Mouse (Mus musculus): ENCODE data around the gene Fgf4. TPM values are rescaled to one million over a fixed set of nuclear protein-coding genes. Genes with fewer than 3 reads are reported as not detected.

Fgf4 gene
- polyA plus RNA-seq (2012; ENCODE audit: insufficient read depth, insufficient read length, missing spikeins), result not detected in 2 replicates

DNA sequence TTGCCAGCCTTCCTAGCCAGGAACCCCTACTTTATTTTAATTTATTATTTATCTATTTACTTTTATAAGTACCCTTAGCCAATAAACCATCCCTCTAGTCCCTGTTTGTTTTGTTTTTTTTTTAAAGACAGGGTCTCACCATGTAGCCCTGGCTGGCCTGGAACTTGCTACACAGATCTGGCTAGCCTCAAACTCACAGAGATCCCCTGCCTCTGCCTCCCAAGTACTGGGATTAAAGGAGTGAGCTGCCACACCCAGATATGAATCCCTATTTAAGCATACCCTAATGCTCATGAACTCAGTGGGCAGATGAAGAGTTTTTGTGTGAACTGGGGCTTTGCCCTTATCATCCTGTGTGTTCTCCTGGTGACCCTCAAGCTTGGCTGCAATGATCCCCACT, at the start of gene Fgf4:
Gene Fgf4 (plus strand): TSS at position 301 of the 400 bp plus-strand sequence.
- Histone ChIP-seq H3K27ac (replicated peaks; ENCODE audit: low read depth, low read length) (no peak within 1 kb of the TSS), H3K4me3 (ENCODE audit: insufficient read depth, low read depth, low read length) (no peak within 1 kb of the TSS), H3K4me1 (ENCODE audit: control insufficient read depth, insufficient read depth, insufficient read length, low read length) (no peaks in the 10 kb centered on the region)

- no peak overlapping the region for H3K27ac ChIP-seq (replicated peaks; ENCODE audit: low read depth, low read length)
These were observed 48.7 kb upstream of the Fgf4 start for GRCm38 (mm10) chr7:144798471-144798870.

DNA sequence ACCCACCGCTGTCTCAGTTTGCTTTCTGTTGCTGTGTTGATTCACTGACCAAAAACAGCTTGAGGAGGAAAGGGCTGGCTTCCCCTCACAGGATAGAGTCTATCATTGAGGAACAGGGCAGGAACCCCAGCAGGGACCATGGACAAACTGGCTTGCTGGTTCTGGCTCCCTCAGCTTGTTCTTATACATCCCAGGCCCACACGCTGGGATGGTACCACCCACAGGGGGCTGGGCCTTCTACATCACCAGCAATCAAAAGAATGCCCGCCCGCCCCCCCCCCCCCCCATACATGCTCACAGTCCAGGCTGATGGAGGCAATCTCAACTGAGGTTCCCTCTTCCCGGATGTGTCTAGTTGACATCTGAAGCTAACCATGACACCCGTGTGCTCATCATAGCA, 40.1 kb upstream of the Fgf4 start:
- H3K4me3 ChIP-seq (ENCODE audit: insufficient read depth, low read depth, low read length), result no peak overlapping the region
- no peak overlapping the region for H3K27ac ChIP-seq (replicated peaks; ENCODE audit: low read depth, low read length)
- H3K4me1 ChIP-seq (ENCODE audit: control insufficient read depth, insufficient read depth, insufficient read length, low read length), result no peaks in the 10 kb centered on the region

More at GRCm38 (mm10) chr7:144798471-144798870, 48.7 kb upstream of the Fgf4 start:
- Histone ChIP-seq H3K4me3 (ENCODE audit: insufficient read depth, low read depth, low read length) (no peak overlapping the region), H3K4me1 (ENCODE audit: control insufficient read depth, insufficient read depth, insufficient read length, low read length) (no peaks in the 10 kb centered on the region)

DNA sequence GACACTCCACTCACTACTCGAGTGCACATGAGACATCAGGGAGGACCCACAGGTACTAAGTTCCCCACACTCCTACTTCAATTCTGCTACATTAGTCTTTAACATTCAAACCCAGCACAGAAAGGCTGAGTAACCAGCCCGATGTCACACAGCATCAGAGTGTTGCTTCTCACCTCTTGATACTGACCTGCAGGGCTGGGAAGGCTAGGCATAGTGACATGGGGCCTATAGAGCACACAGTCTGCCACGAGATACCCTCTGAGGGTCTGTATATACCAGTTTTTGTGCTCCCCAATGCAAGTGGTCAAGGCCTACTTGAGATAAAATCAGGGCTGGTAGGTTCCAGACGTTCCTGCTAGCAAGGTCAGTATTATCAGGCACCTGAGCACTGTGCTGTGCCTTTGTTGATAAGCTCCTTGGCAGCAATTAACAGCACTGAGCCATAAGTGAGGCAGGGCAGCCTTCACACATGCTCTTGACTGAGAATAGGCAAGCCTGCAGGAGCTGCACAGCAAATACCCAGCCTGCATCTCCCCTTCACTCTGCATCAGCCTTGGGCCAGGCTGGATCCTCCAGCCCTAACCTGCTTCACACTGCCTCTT, 39.1 kb upstream of the Fgf4 start:
- H3K4me1 ChIP-seq (ENCODE audit: control insufficient read depth, insufficient read depth, insufficient read length, low read length), result no peaks in the 10 kb centered on the region
- no peak overlapping the region for H3K27ac ChIP-seq (replicated peaks; ENCODE audit: low read depth, low read length)
- H3K4me3 ChIP-seq (ENCODE audit: insufficient read depth, low read depth, low read length), result no peak overlapping the region

GRCm38 (mm10) chr7:144811521-144811920, 35.6 kb upstream of the Fgf4 start:
- no peak overlapping the region for H3K27ac ChIP-seq (replicated peaks; ENCODE audit: low read depth, low read length)
- no peak overlapping the region for H3K4me3 ChIP-seq (ENCODE audit: insufficient read depth, low read depth, low read length)
- H3K4me1 ChIP-seq (ENCODE audit: control insufficient read depth, insufficient read depth, insufficient read length, low read length), result no peaks in the 10 kb centered on the region

DNA sequence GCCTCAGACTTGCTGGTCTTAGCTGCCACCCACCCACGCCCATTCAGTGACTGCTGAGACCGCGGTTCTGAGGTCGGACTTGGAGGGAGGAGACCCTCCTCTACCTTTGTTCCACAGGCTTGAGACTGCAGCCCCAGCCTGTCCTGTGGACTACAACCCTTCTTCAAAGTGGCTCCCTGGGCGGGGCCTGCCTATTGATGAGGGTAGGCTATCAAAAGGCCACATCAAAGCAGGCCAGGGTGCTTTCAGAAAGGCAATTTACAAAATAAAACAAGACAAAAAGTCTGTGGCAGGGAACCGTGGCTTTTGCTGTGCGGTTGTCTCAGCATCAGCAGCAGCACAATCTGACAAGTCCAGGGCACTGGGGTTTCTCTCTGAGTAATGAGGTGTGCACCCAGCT, 25.3 kb upstream of the Fgf4 start:
- Histone ChIP-seq H3K4me3 (ENCODE audit: insufficient read depth, low read depth, low read length) (no peak overlapping the region), H3K27ac (replicated peaks; ENCODE audit: low read depth, low read length) (no peak overlapping the region), H3K4me1 (ENCODE audit: control insufficient read depth, insufficient read depth, insufficient read length, low read length) (no peaks in the 10 kb centered on the region)

GRCm38 (mm10) chr7:144823988-144824387, 23.2 kb upstream of the Fgf4 start:
- Histone ChIP-seq H3K4me3 (ENCODE audit: insufficient read depth, low read depth, low read length) (no peak overlapping the region), H3K4me1 (ENCODE audit: control insufficient read depth, insufficient read depth, insufficient read length, low read length) (no peaks in the 10 kb centered on the region), H3K27ac (replicated peaks; ENCODE audit: low read depth, low read length) (no peak overlapping the region)

DNA sequence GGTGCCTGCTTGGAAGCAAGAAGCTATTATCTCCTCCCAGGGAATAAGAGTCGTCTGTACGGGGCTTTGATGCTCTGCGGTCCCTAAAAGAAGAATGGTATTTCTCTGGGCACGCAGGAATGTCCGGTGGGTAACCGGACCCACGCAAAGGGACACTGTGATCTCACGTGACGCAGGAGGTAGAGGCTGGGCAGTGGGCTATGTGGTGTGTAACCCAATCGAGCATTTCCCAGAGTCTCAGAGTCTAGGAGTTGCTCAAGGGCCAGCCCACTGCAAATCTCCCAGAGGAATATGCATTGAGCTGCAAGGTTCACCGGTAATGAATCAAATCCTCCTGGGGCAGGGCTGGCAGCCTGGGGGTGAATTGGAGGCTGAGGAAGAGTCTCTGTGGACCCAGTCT, 18.8 kb upstream of the Fgf4 start:
- H3K4me3 ChIP-seq (ENCODE audit: insufficient read depth, low read depth, low read length), result no peak overlapping the region
- H3K27ac ChIP-seq (replicated peaks; ENCODE audit: low read depth, low read length), result no peak overlapping the region
- no peaks in the 10 kb centered on the region for H3K4me1 ChIP-seq (ENCODE audit: control insufficient read depth, insufficient read depth, insufficient read length, low read length)

GRCm38 (mm10) chr7:144837891-144838488, 9.2 kb upstream of the Fgf4 start, which contains the start of gene Fgf3:
Fgf3 (plus strand) TSS chr7:144838083.
- no peak within 1 kb of the TSS for H3K27ac ChIP-seq (replicated peaks; ENCODE audit: low read depth, low read length)
- H3K4me3 ChIP-seq (ENCODE audit: insufficient read depth, low read depth, low read length), result peak within 1 kb of the TSS; percentile 22; the same call in 1 of the 2 replicates

GRCm38 (mm10) chr7:144838522-144839503, 8.4 kb upstream of the Fgf4 start:
- no peaks in the 10 kb centered on the region for H3K4me1 ChIP-seq (ENCODE audit: control insufficient read depth, insufficient read depth, insufficient read length, low read length)
- no peak overlapping the region for H3K27ac ChIP-seq (replicated peaks; ENCODE audit: low read depth, low read length)
- H3K4me3 ChIP-seq (ENCODE audit: insufficient read depth, low read depth, low read length), result peak overlapping the region; percentile 22; the same call in 1 of the 2 replicates

More at GRCm38 (mm10) chr7:144837891-144838488, 9.2 kb upstream of the Fgf4 start, which contains the start of gene Fgf3:
- no peaks in the 10 kb centered on the region for H3K4me1 ChIP-seq (ENCODE audit: control insufficient read depth, insufficient read depth, insufficient read length, low read length)

DNA sequence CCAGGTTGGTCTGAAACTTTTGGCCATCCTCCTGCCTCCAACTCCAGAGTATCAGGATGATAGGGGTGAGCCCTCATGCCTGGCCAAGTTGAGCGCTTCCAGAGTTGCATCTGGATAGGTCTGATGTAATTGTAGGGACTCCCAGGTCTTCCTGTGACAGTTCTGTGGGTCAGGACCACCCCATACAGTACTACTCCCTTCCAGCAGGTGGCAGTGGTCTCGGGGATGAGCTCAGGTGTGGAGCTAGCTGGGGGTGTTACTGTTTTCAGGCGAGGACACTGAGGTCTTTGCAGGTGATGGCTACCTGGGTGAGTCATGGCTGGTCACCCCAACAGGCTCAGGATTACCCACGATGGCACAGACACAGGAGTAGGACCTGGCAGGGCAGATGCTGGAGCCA, 1.0 kb upstream of the Fgf4 start:
- Histone ChIP-seq H3K4me1 (ENCODE audit: control insufficient read depth, insufficient read depth, insufficient read length, low read length) (no peaks in the 10 kb centered on the region), H3K27ac (replicated peaks; ENCODE audit: low read depth, low read length) (no peak overlapping the region), H3K4me3 (ENCODE audit: insufficient read depth, low read depth, low read length) (no peak overlapping the region)

DNA sequence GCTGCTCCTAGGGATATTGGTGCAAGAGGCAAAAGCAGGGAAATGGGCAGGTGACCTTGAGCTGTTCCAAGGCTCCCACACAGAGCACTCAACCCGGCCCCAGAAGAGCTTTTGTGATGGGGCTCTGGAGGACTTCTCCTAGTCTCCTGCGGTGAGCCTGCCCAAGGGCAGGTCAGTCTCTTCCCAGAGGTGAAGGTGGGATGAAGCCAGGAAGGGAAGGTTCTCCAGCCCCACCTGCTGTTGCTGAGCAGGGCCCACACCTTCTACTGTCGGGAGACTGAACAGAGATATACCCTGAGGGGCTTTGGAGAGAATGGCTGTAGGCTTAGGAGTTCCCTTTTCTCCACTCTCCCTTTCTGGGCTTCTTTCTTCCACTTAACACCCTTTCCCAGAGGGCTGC, 4.2 kb downstream of the Fgf4 start:
- Histone ChIP-seq H3K4me3 (ENCODE audit: insufficient read depth, low read depth, low read length) (no peak overlapping the region), H3K27ac (replicated peaks; ENCODE audit: low read depth, low read length) (no peak overlapping the region), H3K4me1 (ENCODE audit: control insufficient read depth, insufficient read depth, insufficient read length, low read length) (no peaks in the 10 kb centered on the region)

DNA sequence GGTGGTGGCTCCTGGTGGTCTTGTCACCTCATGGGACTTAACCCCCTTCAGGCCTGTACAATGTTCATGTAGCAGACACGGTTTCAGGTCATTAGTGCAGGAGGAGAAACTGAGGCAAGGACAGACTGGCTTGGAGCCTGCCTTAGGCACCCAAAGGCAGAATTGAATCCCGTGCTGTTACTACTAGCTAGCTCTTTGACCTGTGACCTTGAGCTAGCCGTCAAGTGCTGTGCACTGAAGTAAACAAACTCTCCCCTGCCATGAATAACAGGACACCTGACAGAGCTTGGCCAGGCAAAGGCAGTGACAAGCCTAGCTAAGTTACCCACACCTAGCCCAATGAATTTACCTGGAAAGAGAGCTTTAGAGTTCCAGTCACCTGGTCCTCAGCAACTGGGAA, 7.8 kb downstream of the Fgf4 start:
- Histone ChIP-seq H3K4me1 (ENCODE audit: control insufficient read depth, insufficient read depth, insufficient read length, low read length) (no peaks in the 10 kb centered on the region), H3K27ac (replicated peaks; ENCODE audit: low read depth, low read length) (no peak overlapping the region), H3K4me3 (ENCODE audit: insufficient read depth, low read depth, low read length) (no peak overlapping the region)

DNA sequence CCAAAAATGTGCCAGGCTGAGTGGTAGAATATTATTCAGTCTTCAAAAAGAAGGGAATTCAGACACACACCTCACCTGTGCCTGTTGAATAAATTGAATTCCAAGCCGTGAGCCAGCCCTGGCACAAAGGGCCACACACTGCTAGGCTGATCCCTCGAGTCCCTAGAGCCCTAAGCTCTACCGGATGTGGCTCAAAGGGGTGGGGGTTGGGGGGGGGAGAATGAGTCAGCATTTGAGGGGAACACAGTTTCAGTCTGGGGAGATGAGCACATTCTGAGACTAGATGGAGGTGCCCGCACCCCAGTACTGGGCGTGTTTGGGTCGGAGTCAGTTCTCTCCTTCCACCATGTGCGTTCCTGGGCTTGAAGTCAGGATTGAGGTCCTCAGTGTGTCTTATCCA, 10.0 kb downstream of the Fgf4 start:
- Histone ChIP-seq H3K4me3 (ENCODE audit: insufficient read depth, low read depth, low read length) (no peak overlapping the region), H3K4me1 (ENCODE audit: control insufficient read depth, insufficient read depth, insufficient read length, low read length) (no peaks in the 10 kb centered on the region), H3K27ac (replicated peaks; ENCODE audit: low read depth, low read length) (no peak overlapping the region)

DNA sequence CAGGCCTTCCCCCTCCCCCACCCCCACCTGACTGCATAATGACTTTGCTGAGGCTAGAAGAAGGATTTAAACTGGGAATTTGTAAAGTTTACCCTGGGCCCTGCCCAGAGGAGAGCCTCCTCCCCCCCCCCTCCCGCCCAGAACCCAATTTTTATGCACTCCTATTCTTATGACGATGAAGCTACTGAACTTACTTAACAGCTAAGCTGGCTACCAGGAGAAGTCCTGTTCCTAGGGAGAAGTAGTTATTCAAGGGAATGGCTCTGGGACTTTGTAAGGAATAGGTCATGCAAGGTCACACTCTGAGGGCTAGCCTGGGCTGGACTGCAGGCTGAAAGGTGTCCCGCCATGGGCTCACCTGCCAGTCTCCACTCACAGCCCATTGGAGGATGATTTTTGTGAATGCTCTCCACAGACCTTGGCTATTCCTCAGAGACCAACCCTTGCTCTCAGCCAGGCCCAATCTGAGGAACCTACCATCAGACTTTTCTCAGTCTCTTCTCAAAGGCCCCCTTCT, 10.7 kb downstream of the Fgf4 start:
- no peak overlapping the region for H3K4me3 ChIP-seq (ENCODE audit: insufficient read depth, low read depth, low read length)
- H3K27ac ChIP-seq (replicated peaks; ENCODE audit: low read depth, low read length), result no peak overlapping the region
- no peaks in the 10 kb centered on the region for H3K4me1 ChIP-seq (ENCODE audit: control insufficient read depth, insufficient read depth, insufficient read length, low read length)
